Mouse (Mus musculus): ENCODE results near the gene Fbxl16.

The Fbxl16 gene

GRCm38 (mm10) chr17:25839455-25840235, 30.8 kb downstream of the Fbxl16 start:
- DNase-seq (ENCODE audit: low read depth in 2 of 2, low spot score in 2 of 2), result no peak

DNA sequence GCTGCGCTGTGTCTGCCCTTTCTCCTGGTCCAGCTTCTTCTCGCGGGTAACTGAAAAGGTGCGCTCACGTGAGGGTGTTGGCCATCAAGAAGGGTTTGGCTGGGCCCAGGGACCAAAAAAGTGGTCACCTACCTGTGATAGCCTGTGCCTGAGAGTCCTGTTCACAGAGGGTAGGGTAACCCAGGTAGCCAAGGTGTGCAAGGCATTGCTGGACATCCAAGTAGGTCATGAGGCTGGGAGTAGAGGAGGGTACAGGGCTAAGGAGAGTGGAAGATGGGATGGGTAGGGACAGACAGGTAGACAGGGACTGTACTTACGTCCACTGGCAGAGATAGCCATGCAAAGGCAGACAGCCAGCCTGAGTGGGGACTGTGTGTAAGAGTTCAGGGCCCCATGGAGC, 31.6 kb downstream of the Fbxl16 start:
- no peak for DNase-seq (ENCODE audit: low read depth in 2 of 2, low spot score in 2 of 2)

GRCm38 (mm10) chr17:25841117-25841880, 32.4 kb downstream of the Fbxl16 start, which contains the start of gene Gm20683:
Gene Gm20683 (minus strand): TSS chr17:25841763.
- no peak for DNase-seq (ENCODE audit: low read depth in 2 of 2, low spot score in 2 of 2)

- DNase-seq (ENCODE audit: low read depth in 2 of 2, low spot score in 2 of 2), result no peak
These were observed 33.6 kb downstream of the Fbxl16 start for GRCm38 (mm10) chr17:25842509-25842908.

DNA sequence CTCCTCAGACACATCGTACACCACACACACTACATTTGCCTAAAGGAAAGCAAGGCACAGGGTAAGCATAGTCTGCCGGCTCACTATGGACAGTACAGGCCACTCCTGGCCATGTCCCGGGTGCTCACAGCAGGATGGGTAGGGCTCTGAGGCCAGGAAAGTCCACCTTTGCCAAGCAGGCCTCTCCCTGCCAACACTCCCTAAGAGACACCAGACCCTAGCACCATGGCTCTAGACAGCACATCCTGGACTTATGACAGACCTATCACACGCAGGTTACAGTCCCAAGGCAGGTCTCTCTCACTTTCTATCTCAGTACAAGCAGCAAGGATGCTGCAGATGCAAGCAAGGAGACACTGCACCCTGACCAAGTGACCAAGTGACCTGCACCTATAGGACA, 34.2 kb downstream of the Fbxl16 start:
- DNase-seq (ENCODE audit: low read depth in 2 of 2, low spot score in 2 of 2), result no peak

GRCm38 (mm10) chr17:25843636-25844395, 34.9 kb downstream of the Fbxl16 start:
- peak in 1 of 2 experiments; percentile 18 for DNase-seq (ENCODE audit: low read depth in 2 of 2, low spot score in 2 of 2)

DNA sequence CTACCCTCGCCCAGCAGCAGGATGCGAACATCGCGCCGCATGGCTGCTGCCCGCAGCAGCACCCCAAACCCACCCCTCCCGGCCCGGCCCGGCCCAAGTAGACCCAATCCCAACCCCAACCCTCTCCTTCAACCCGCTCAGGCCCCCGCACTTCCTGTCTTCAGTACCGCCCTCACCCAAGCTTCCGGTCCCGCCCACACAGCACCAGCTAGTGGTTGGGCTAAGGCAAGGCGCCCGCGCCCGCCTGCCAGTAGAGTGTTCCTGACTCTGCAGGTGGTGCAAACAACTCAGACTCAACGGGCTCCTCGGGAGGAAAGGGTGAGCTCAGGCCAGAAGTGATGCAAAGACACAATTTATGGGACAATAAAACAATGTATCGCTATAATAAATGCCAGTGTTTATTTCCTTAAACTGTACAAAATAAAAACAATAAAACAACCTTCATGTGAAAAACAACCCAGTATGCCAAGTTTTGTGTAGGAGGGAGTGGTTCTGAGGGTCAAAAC, 35.6 kb downstream of the Fbxl16 start, which contains the start of gene Rhot2:
Gene Rhot2 (minus strand): TSS at position 456 of the 506 bp plus-strand sequence.
- peak; percentile 92 to 96 for DNase-seq (ENCODE audit: low read depth in 2 of 2, low spot score in 2 of 2)

- DNase-seq (ENCODE audit: low read depth in 2 of 2, low spot score in 2 of 2), result no peak
These were observed 51.3 kb downstream of the Fbxl16 start for GRCm38 (mm10) chr17:25860229-25860628.

- peak; percentile 80 to 83 for DNase-seq (ENCODE audit: low read depth in 2 of 2, low spot score in 2 of 2)
These were observed 52.2 kb downstream of the Fbxl16 start, which contains the start of gene Wdr90 for GRCm38 (mm10) chr17:25860832-25861703. Gene Wdr90 (minus strand): TSS chr17:25861501.

GRCm38 (mm10) chr17:25861704-25862612, 53.1 kb downstream of the Fbxl16 start:
- no peak for DNase-seq (ENCODE audit: low read depth in 2 of 2, low spot score in 2 of 2)

- DNase-seq (ENCODE audit: low read depth in 2 of 2, low spot score in 2 of 2), result no peak
These were observed 54.8 kb downstream of the Fbxl16 start for GRCm38 (mm10) chr17:25863681-25864080.

GRCm38 (mm10) chr17:25864311-25864710, 55.4 kb downstream of the Fbxl16 start:
- DNase-seq (ENCODE audit: low read depth in 2 of 2, low spot score in 2 of 2), result no peak

- DNase-seq (ENCODE audit: low read depth in 2 of 2, low spot score in 2 of 2), result no peak
These were observed 56.4 kb downstream of the Fbxl16 start for GRCm38 (mm10) chr17:25865288-25865687.

DNA sequence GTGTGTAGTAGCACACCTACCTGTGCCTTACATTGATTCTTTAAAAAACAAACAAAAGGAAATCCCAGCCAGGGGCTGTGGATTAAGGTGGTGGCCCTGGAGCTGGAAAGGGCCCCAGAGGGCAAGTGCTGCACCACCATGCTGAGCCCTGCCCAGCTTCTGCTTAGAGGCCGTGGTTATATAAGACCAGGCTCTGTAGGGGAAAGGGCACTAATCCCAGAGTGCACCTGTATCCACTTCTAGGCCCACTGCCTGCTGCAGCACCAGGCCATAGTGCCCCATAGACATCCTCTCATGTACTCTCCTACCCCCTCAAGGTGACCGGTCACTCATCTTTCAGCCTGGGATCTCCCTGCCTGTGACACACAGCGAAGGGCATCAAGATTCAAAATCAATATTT, 57.3 kb downstream of the Fbxl16 start:
- DNase-seq (ENCODE audit: low read depth in 2 of 2, low spot score in 2 of 2), result no peak

DNA sequence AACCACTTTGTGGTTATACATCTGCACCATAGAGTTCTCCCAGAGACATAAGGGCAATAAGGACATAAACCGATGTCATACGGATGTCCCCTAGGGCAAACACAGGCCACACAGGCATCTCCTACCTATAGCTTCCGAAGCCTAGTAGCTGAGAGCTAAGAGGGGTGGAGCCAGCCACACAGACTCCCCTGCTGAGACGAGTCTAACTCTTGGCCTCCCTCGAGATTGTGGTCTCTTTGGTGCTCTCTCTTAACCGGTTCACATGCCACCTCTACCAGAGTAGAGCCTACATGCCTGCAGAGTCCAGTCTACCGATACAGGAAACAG, 58.6 kb downstream of the Fbxl16 start:
- peak; percentile 21 to 31 for DNase-seq (ENCODE audit: low read depth in 2 of 2, low spot score in 2 of 2)

DNA sequence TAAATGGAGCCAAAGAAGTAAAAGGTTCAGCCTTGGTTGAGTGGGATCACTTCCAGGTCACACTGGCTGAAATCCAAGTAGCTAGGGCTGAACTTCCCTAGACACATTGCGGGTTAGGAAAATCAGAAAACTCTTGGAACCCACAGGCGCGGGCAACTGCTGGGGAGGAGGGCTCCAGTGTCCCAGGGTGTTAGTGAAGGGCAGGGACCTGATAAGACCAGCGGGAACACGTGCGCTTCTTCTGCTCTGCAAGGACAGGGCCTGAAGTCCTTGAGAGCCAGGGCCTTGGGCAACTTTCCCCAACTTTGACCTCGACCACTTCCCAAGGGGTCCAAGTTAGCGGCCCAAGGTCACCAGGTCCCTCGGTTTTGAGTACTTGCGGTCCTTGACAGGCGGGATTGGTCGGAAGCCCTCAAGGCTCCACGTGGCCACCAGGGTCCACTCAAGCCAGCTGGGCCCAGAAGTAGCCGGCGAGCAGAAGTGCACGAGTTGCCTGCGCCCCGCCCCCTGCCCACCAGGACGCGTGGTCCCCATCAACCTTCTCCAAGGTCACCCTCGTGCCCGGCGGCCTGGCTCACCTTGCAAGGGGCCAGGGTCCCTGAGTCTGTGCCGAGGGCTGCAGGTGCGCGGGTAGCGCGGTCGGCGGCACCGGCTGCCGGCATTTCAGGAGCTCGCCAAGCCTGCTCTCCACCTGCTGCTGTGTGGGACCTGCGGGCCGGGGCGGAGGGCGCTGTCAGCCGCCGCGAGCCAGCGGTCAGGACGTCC, 59.1 kb downstream of the Fbxl16 start:
- no peak for DNase-seq (ENCODE audit: low read depth in 2 of 2, low spot score in 2 of 2)

GRCm38 (mm10) chr17:25868601-25869191, 59.8 kb downstream of the Fbxl16 start, which contains the start of gene Mcrip2:
Gene Mcrip2 (minus strand): TSS chr17:25868764.
- DNase-seq (ENCODE audit: low read depth in 2 of 2, low spot score in 2 of 2), result peak; percentile 41 to 46

GRCm38 (mm10) chr17:25869498-25869897, 60.6 kb downstream of the Fbxl16 start:
- DNase-seq (ENCODE audit: low read depth in 2 of 2, low spot score in 2 of 2), result no peak

All from CD8-positive naive resting alpha-beta T cell, adult 2 months (primary cell).